Mouse (Mus musculus) layer of hippocampus, adult 9-11 months (tissue): ENCODE data around the gene Matk.

Experiments used
- DNase-seq: peaks from one replicate; pipeline ENCODE4 v3.0.0; 2022

The Matk gene

GRCm38 (mm10) chr10:81244146-81244545, 8.6 kb upstream of the Matk start:
- no peak for DNase-seq

GRCm38 (mm10) chr10:81244595-81244994, 8.1 kb upstream of the Matk start:
- DNase-seq, result peak; percentile 65

GRCm38 (mm10) chr10:81245166-81245565, 7.6 kb upstream of the Matk start:
- no peak for DNase-seq

DNA sequence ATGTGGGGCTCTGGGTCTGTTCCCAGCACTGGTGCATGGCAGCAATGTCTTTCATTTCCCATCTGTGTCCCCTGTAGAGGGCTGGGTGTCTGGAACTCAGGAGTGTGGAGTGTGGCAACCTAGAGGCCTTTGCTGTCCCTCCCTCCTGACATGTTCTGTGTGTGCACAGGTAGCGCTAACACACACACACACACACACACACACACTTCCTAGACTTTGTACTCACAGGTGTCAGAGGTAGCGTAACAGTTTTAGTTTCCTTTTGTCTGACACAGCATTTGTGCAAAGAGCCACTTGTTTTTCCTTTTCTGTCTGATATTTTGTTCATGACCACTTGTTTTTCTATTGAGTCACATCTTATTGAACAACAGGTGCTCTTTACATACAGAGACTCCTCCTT, 4.9 kb upstream of the Matk start:
- no peak for DNase-seq

GRCm38 (mm10) chr10:81249442-81249841, 3.3 kb upstream of the Matk start:
- DNase-seq, result no peak

GRCm38 (mm10) chr10:81254886-81255285, 2.2 kb downstream of the Matk start:
- no peak for DNase-seq

DNA sequence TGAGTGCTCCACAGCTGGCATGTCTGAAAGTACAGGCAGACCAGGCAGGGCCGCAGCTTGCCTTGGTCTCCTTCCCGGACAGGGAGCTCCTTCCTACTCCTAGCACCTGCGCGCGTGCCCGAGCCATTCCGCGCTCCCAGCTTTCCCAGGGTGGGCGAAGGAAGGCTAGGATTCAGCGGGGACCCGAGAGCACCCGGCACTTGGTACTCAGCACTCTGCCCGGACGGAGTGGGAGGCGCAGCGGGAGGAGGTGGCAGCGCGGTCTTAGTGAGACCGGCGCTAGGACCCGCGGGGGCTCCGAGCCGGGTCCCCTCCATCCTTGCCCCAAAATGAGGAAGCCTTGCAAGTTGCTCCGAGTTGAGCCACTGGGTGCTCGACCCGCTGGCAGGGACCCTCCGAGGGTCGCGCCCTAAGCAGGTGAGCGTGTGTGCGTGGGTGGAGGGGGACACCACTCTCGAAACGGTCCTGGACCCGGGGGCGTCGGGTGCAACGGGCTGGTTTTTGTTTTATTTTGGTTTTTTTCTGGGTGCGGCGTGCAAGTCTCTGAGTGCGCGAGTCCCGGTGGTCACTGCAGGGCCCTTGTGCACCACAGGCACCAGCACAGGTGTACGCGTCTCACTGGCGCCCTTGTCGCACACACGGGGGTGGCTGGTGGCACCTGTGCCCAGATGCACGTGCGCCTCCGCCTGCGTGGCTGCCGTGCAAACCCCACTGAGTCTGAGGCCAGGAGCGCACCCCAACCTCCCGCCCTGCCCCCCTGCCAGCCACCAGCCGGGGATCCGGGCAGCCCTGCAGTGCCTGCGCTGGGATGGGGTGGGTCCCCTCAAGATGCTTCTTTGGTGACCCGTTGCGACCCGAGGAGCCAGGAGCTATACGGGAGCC, 4.7 kb downstream of the Matk start:
- peak; percentile 55 for DNase-seq

- DNase-seq, result no peak
These were observed 6.6 kb downstream of the Matk start for GRCm38 (mm10) chr10:81259225-81259884.

GRCm38 (mm10) chr10:81261025-81261424, 8.3 kb downstream of the Matk start:
- DNase-seq, result no peak

DNA sequence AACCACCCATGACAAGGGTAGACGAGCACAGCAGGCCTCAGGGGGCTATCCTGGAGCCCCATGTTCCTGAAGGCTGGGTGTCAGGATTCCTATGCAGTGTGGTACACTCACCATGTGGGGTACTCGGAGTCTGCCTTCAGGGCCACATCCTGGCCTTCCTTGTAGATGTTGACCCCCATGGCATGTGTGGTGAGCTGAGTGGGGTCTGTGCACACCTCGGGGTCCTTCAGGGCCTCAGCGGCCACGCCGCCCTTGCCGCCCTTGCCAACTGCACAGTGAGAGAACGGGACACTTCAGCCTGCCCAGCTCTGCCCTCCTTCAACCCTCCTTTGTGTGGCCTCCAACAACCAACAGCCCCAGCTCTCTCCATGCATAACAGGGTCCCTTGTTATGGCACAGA, 12.8 kb downstream of the Matk start:
- no peak for DNase-seq

GRCm38 (mm10) chr10:81266211-81267105, 13.7 kb downstream of the Matk start, which contains the start of the genes Mrpl54 and Apba3:
TSS of gene Mrpl54 (minus strand) at chr10:81266934.
TSS of gene Apba3 (plus strand) at chr10:81266960.
- DNase-seq, result peak; percentile 96

- peak; percentile 93 for DNase-seq
These were observed 15.3 kb downstream of the Matk start for GRCm38 (mm10) chr10:81268056-81268455.

- DNase-seq, result no peak
These were observed 16.1 kb downstream of the Matk start for GRCm38 (mm10) chr10:81268643-81269412.

DNA sequence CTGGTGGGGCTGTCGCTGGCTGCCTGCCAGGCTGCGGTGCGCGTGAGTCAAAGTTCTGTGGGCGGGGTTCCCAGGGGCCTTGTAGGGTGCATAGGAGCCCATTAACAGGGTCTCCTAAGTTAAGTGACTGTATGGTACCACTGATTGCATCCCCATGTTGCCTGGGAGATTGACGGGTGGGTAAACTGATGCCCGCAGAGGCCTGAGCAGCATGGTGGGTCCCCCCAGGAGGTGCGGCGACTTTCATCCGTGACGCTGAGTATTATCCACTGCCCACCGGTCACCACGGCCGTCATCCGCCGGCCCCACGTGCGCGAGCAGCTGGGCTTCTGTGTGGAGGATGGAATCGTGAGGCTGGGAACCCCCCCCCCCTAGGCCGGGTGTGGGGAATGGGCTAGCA, 19.6 kb downstream of the Matk start:
- no peak for DNase-seq

DNA sequence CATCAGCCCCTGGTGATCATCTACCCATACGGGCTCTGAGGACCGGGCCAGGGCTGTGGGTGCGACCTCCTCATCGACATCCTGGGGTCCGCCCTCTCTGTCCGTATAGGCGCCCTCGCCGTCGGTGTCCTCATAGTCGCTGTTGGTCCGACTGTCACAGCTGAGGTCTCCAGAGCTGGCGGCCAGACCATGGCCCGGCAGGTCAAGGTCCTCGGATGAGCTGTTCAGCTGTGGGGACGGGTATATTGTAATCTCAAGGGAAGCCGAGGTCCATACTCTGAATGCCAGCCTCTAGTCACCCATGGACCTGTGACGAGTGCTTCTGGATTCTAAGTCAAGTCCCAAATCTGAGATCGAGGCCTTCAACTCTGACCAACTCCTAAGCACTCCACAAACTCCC, 21.1 kb downstream of the Matk start:
- no peak for DNase-seq

DNA sequence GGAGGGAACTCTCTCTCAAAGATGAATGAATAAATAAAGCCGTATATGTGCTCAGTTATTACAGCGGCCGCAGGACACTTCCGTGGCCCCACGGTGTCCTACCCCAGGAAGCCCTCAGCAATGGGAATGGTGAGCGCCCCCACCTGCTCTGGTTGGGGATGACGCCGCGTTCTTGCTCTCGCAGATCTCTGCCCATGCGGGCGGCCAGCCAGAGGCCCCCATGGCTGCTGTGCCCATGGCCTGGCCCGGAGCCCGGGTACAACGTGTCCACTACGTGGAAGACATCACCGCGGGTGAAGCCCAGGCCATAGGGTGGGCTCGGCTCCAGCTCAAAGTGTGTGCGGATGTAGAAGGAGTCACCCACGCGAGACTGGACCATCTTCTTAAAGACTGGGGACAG, 24.9 kb downstream of the Matk start:
- DNase-seq, result no peak

DNA sequence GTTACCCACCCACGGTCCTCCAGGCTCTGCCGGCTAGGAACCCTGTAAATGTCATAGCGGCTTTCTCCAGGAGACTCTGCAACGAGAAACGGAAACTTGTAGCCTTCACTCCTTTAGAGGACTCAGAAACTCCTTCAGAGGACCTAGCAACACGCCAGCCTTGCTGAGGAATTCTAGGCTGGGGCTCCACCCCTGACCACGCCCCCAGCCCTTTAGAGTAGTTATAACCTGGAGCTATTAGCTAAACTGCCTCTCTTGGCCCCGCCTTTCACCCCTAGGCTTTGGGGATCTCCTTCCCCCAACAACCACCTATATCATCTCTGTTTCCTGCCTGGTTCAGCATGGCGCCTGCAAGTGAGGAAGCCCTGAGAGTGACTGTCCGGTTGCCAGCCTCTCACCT, 26.8 kb downstream of the Matk start:
- no peak for DNase-seq

DNA sequence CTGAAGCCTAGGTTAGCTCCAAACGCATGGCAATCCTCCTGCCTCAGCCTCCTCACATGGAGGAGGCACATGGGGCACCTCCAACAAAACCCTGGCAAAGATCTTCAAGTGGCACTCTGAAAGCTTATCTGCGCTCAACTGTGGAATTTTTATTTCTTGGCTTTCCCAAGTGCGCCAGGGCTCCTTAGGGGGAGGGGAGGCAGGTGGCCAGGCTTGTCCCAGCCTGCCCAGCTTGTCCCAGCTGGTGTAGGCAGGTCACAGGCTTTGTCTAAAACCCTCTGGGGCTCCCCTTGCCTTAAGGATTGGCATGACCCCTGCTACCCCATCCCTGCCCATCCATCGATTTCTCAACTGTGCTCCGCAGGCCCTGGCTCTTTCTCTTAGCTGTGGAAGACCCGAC, 31.5 kb downstream of the Matk start:
- no peak for DNase-seq

DNA sequence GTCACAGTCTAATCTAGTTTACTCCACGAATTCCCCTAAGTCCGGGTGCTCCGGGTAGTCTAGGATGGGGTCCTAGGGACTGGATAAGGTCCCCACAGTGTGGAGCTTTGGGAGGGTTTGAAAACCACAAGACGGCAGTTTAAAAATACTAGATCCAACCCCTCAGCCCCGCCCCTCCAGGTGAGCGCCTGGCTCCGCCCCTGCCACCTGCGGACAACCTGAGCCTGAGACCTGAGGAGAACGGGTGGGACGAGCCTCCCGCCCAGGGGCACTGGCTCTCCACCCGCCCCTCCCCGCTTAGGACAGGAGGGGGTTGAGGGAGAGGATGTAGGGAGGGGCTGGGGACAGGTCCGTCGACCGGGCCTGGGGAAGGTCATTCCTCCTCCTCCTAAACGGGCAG, 32.0 kb downstream of the Matk start:
- DNase-seq, result no peak

DNA sequence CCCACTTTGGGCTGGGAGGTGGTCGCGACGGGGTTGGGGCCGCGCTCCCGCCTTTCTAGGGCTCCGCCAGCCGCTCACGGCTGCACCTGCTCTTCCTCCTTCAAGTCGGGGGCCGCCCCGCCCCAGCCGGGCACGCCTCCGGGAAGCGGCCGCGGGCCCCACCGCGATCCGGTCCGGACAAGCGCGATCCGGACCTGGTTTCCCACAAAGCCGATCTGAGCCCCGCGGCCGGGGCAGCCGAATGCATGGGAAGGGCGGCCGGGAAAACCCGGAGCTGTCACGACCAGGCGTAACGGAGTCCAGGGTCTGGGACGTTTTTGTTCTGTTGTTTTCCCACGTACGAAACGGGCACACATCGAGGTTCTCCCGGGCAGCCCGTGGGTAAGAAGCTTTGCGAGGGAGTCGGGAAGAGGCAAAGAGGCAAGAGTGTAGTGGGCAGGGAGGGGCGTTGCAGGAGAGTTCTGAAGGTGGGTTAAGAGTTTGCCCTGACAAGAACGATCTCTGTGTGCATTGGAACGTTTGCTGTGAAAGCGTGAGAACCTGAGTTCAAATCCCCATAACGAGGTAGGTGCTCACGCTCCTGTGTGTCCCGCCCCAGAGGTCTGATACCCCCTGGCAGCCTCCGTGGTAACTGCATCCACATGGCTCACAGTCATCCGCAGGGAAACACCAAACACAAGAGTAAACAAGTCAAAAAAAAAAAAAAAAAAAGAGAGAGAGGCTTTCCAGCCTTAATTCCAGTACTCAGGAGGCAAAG, 33.1 kb downstream of the Matk start:
- peak; percentile 68 for DNase-seq

GRCm38 (mm10) chr10:81286586-81286985, 33.9 kb downstream of the Matk start:
- DNase-seq, result no peak
